ENCODE assay signal across 22 mouse cellular contexts in genomic region chr2:119302876-119303275, GRCm38 (mm10). TPM values are rescaled to one million over a fixed set of nuclear protein-coding genes. Genes with fewer than 3 reads are reported as not detected.
DNase-seq lines count a peak whose midpoint lies in the region; ATAC-seq and TF ChIP-seq lines count a peak whose summit lies in the region.
"Had no signal": no experiment of that assay in that cellular context is flagged by ENCODE, and none has a peak within 500 bp of the region (broad histone marks: within the 10 kb centered on the region; RNA-seq: fewer than 3 reads in every experiment).

No protein-coding gene starts in this region.

- no peaks in the 10 kb centered on the region for H3K9me3 ChIP-seq in liver, embryonic 13.5 days (replicated peaks)
- H3K9me3 ChIP-seq in limb, embryonic 10.5 days (replicated peaks) = no peaks in the 10 kb centered on the region
- H3K9me3 ChIP-seq: forebrain, embryonic 15.5 days; midbrain, embryonic 12.5 days; neural tube, embryonic 15.5 days had no signal

- peaks cover 12% of the 10 kb centered on the region for H3K36me3 ChIP-seq in liver, embryonic 13.5 days
- peaks cover 23% of the 10 kb centered on the region for H3K36me3 ChIP-seq in limb, embryonic 10.5 days
- peaks cover 4% of the 10 kb centered on the region; the same call in 1 of the 2 replicates for H3K36me3 ChIP-seq in heart, adult 2 months (ENCODE audit: control insufficient read depth, insufficient read depth, low read length)

- no peak for ATAC-seq in liver, embryonic 13.5 days (ENCODE audit: low read depth)
- ATAC-seq: forebrain, embryonic 15.5 days; inflammation-experienced regulatory T-cells, adult 6 months had no signal

- H3K9ac ChIP-seq in liver, embryonic 13.5 days = no peak overlapping the region
- no peak overlapping the region for H3K9ac ChIP-seq in heart, adult 2 months (ENCODE audit: low read depth, low read length)
- H3K9ac ChIP-seq: forebrain, embryonic 15.5 days; hindbrain, embryonic 14.5 days; lung, embryonic 14.5 days; midbrain, embryonic 12.5 days; neural tube, embryonic 15.5 days had no signal

- 57% methylated on average over 6 of the region's 6 CpGs for WGBS in liver, embryonic 13.5 days (ENCODE audit: insufficient replicate concordance)
- 58% methylated on average over 6 of the region's 6 CpGs for WGBS in limb, embryonic 10.5 days
- 57% methylated on average over 6 of the region's 6 CpGs for WGBS in heart, adult 2 months

- H3K79me2 ChIP-seq in heart, adult 2 months (replicated peaks; ENCODE audit: control insufficient read depth, insufficient read depth, low read length) = no peaks in the 10 kb centered on the region; the same call in 1 of the 2 replicates

- H3K4me1 ChIP-seq in liver, embryonic 13.5 days (replicated peaks) = peaks cover 79% of the 10 kb centered on the region
- peaks cover 54% of the 10 kb centered on the region for H3K4me1 ChIP-seq in limb, embryonic 10.5 days
- peaks cover 22% of the 10 kb centered on the region for H3K4me1 ChIP-seq in heart, adult 2 months (ENCODE audit: control insufficient read depth, insufficient read depth, low read length)

- H3K27me3 ChIP-seq in liver, embryonic 13.5 days = no peaks in the 10 kb centered on the region
- H3K27me3 ChIP-seq in limb, embryonic 10.5 days (ENCODE audit: low read depth, poor library complexity, severe bottlenecking) = no peaks in the 10 kb centered on the region
- no peaks in the 10 kb centered on the region for H3K27me3 ChIP-seq in heart, adult 2 months (ENCODE audit: control insufficient read depth, insufficient read depth, low read length)
- H3K27me3 ChIP-seq: forebrain, embryonic 15.5 days had no signal

- no peak for TF ChIP-seq EP300 in heart, adult 2 months (IDR thresholded peaks at IDR 0.05; ENCODE audit: insufficient read depth, low read depth, low read length)

- no peak for TF ChIP-seq POLR2A in heart, adult 2 months (IDR thresholded peaks at IDR 0.05; ENCODE audit: insufficient read depth, low read depth, low read length)

- H3K4me3 ChIP-seq in liver, embryonic 13.5 days (replicated peaks) = no peak overlapping the region
- H3K4me3 ChIP-seq in limb, embryonic 10.5 days = no peak overlapping the region
- no peak overlapping the region for H3K4me3 ChIP-seq in heart, adult 2 months
- H3K4me3 ChIP-seq: forebrain, embryonic 15.5 days; midbrain, embryonic 12.5 days; neural tube, embryonic 15.5 days had no signal

- intact Hi-C loops in heart, adult 2 months (cut with DNase I) = no loop called here

- peak; percentile 29 to 72 for DNase-seq in adrenal gland, adult (ENCODE audit: inconsistent age in 2 of 2, low spot score in 1 of 2)
- no peak for DNase-seq in adrenal gland, adult 18-20 months (ENCODE audit: low spot score in 2 of 2)
- DNase-seq in liver, embryonic 13.5 days = no peak
- no peak for DNase-seq in liver
- peak; percentile 69 for DNase-seq in adrenal gland, postnatal 10 days
- DNase-seq in limb, embryonic 10.5 days (ENCODE audit: low spot score) = no peak
- DNase-seq in heart, adult 2 months = no peak
- no peak for DNase-seq in kidney, postnatal 25 days
- DNase-seq: cerebellum, adult 9-10 months; gastrocnemius, postnatal 36 days; heart, postnatal 4 days; kidney, adult 18-20 months; lung, embryonic 14.5 days; thymus, adult 18-20 months; thymus, postnatal 4 days had no signal

- no peak for TF ChIP-seq CTCF in heart, adult 2 months (IDR thresholded peaks at IDR 0.05)

- peak overlapping the region; percentile 23; the same call in 1 of the 2 replicates for H3K27ac ChIP-seq in liver, embryonic 13.5 days
- H3K27ac ChIP-seq in limb, embryonic 10.5 days = 0 out of 2 replicates have a peak overlapping the region, but pooled peaks have one; percentile 14
- no peak overlapping the region for H3K27ac ChIP-seq in heart, adult 2 months
- H3K27ac ChIP-seq: forebrain, embryonic 15.5 days; hindbrain, embryonic 14.5 days; kidney, postnatal 0 days; midbrain, embryonic 12.5 days; neural tube, embryonic 15.5 days had no signal

- H3K4me2 ChIP-seq in liver, embryonic 13.5 days = no peak overlapping the region
- H3K4me2 ChIP-seq: forebrain, embryonic 15.5 days; hindbrain, embryonic 14.5 days; liver, embryonic 11.5 days; lung, embryonic 14.5 days; midbrain, embryonic 12.5 days; neural tube, embryonic 15.5 days had no signal

RNA-seq across cellular contexts. Expression of gene Vps18, which starts 14.3 kb away (rescaled TPM):
- total RNA-seq in adrenal gland, adult 18-20 months (2021) = 10 to 100 TPM; 24.0 TPM
- polyA plus RNA-seq in liver, embryonic 13.5 days (2015; fragmentation: Nextera tagmentation; extraction: Ambion mirVana) = 6.5 and 6.6 TPM in 2 replicates
- total RNA-seq in adrenal gland, postnatal 10 days (2021) = 10 to 100 TPM; 16.0 to 17.7 TPM
- 23.0 and 26.9 TPM in 2 replicates for polyA plus RNA-seq in limb, embryonic 10.5 days (2016; fragmentation: Nextera tagmentation; extraction: Ambion mirVana)
- 10 to 100 TPM; 12.2 TPM for total RNA-seq in heart, adult 2 months (2021)
- polyA plus RNA-seq in heart, adult 2 months (2012; rRNA removed) = 10.2 and 12.6 TPM in 2 replicates

RNA-seq across cellular contexts. Expression of gene Dll4, which starts 22.7 kb away (rescaled TPM):
- 10 to 100 TPM in 1 of 2 experiments, 1 to 10 TPM in 1; 9.7 to 10.5 TPM for total RNA-seq in adrenal gland, adult 18-20 months (2021)
- polyA plus RNA-seq in liver, embryonic 13.5 days (2015; fragmentation: Nextera tagmentation; extraction: Ambion mirVana) = 1.7 and 1.9 TPM in 2 replicates
- total RNA-seq in adrenal gland, postnatal 10 days (2021) = 10 to 100 TPM; 16.4 to 18.4 TPM
- polyA plus RNA-seq in limb, embryonic 10.5 days (2016; fragmentation: Nextera tagmentation; extraction: Ambion mirVana) = 5.3 and 6.0 TPM in 2 replicates
- total RNA-seq in heart, adult 2 months (2021) = 10 to 100 TPM; 13.7 to 15.8 TPM
- polyA plus RNA-seq in heart, adult 2 months (2012; rRNA removed) = 22.0 and 35.8 TPM in 2 replicates
- polyA plus RNA-seq: inflammation-experienced regulatory T-cells, adult 6 months had no signal

RNA-seq across cellular contexts. Expression of gene Rhov, which starts 31.8 kb away (rescaled TPM):
- total RNA-seq in adrenal gland, adult 18-20 months (2021) = under 1 TPM; 0.17 to 0.74 TPM
- polyA plus RNA-seq in liver, embryonic 13.5 days (2015; fragmentation: Nextera tagmentation; extraction: Ambion mirVana) = 0.08 and 0.16 TPM in 2 replicates
- total RNA-seq in adrenal gland, postnatal 10 days (2021) = under 1 TPM; 0.27 to 0.36 TPM
- polyA plus RNA-seq in limb, embryonic 10.5 days (2016; fragmentation: Nextera tagmentation; extraction: Ambion mirVana) = 2.7 and 7.6 TPM in 2 replicates
- not detected for total RNA-seq in heart, adult 2 months (2021)
- polyA plus RNA-seq in heart, adult 2 months (2012; rRNA removed) = 0.12 TPM in 1 of 2 replicates, not detected in the other
- total RNA-seq: gastrocnemius, postnatal 36 days; heart, postnatal 4 days had no signal
- polyA plus RNA-seq: liver, embryonic 11.5 days had no signal

RNA-seq across cellular contexts. Expression of gene Chac1, which starts 48.2 kb away (rescaled TPM):
- 10 to 100 TPM in 1 of 2 experiments, 1 to 10 TPM in 1; 3.7 to 13.2 TPM for total RNA-seq in adrenal gland, adult 18-20 months (2021)
- polyA plus RNA-seq in liver, embryonic 13.5 days (2015; fragmentation: Nextera tagmentation; extraction: Ambion mirVana) = 1.0 and 2.0 TPM in 2 replicates
- 1 to 10 TPM; 2.4 to 5.8 TPM for total RNA-seq in adrenal gland, postnatal 10 days (2021)
- polyA plus RNA-seq in limb, embryonic 10.5 days (2016; fragmentation: Nextera tagmentation; extraction: Ambion mirVana) = 0.62 and 0.86 TPM in 2 replicates
- total RNA-seq in heart, adult 2 months (2021) = 10 to 100 TPM in 1 of 2 experiments, 1 to 10 TPM in 1; 5.6 to 13.7 TPM
- 6.2 and 8.1 TPM in 2 replicates for polyA plus RNA-seq in heart, adult 2 months (2012; rRNA removed)
- polyA plus RNA-seq: inflammation-experienced regulatory T-cells, adult 6 months had no signal

Comparison
In these comparisons a context has a peak if more than half of its experiments do, and no peak if none do; other contexts are left out.
1. DNase-seq: peak in adrenal gland, adult (2 of 2) and adrenal gland, postnatal 10 days (single experiment); none in adrenal gland, adult 18-20 months (0 of 2), liver, embryonic 13.5 days (single experiment), liver (single experiment), limb, embryonic 10.5 days (single experiment), heart, adult 2 months (0 of 2) and kidney, postnatal 25 days (0 of 2).